Mouse (Mus musculus) limb, embryonic 13.5 days (tissue): ENCODE results near the gene Grsf1. TPM values are rescaled to one million over a fixed set of nuclear protein-coding genes. Genes with fewer than 3 reads are reported as not detected.
A peak's percentile ranks its signal among the peaks of the same experiment; 100 is the strongest.

Experiments
- ATAC-seq: fragments of 200-750 bp; cut with Nextera tagmentation; 2 replicates; pipeline ENCODE4 v1.8.0; 2017; ENCODE audit warnings: low read depth, moderate number of reproducible peaks, moderate TSS enrichment; ENCODE audit not compliant: low FRiP score
- H3K27ac ChIP-seq: fragments of 300-500 bp; sonication (generic); 2 replicates; pipeline ENCODE4 v1.5.1; 2015; ENCODE audit warnings: inconsistent platforms, mild to moderate bottlenecking, moderate library complexity
- H3K27me3 ChIP-seq: fragments of 300-500 bp; sonication (generic); 2 replicates; pipeline ENCODE4 v1.6.1; 2015; ENCODE audit warnings: mild to moderate bottlenecking, inconsistent platforms
- H3K36me3 ChIP-seq: fragments of 300-500 bp; sonication (generic); 2 replicates; pipeline ENCODE4 v1.6.1; 2015; ENCODE audit warnings: inconsistent platforms, mild to moderate bottlenecking, moderate library complexity
- H3K4me1 ChIP-seq: fragments of 300-500 bp; sonication (generic); 2 replicates; pipeline ENCODE4 v1.6.1; 2015; ENCODE audit warnings: inconsistent platforms
- H3K4me2 ChIP-seq: fragments of 300-500 bp; sonication (generic); replicated peaks from 2 replicates; pipeline ENCODE4 v1.6.1; 2015; ENCODE audit warnings: inconsistent platforms, mild to moderate bottlenecking, moderate library complexity
- H3K4me3 ChIP-seq: fragments of 300-500 bp; sonication (generic); 2 replicates; pipeline ENCODE4 v1.5.1; 2015; ENCODE audit warnings: moderate library complexity, mild to moderate bottlenecking, inconsistent platforms
- H3K9ac ChIP-seq: fragments of 300-500 bp; sonication (generic); 2 replicates; pipeline ENCODE4 v1.6.1; 2015; ENCODE audit warnings: mild to moderate bottlenecking, inconsistent platforms
- H3K9me3 ChIP-seq: fragments of 300-500 bp; sonication (generic); 2 replicates; pipeline ENCODE4 v1.6.1; 2016; ENCODE audit warnings: inconsistent platforms
- WGBS: fragments of 180-500 bp; shearing (Covaris S2); methylation state at CpG from one replicate; pipeline ENCODE4 v1.1.7; 2015; 5-methylcytosine and 5-hydroxymethylcytosine counted together
- polyA plus RNA-seq: library from polyadenylated mRNA; unstranded; fragments of >200 nt; fragmentation: Nextera tagmentation; extraction: Ambion mirVana; gene quantifications from 2 replicates; pipeline ENCODE4 v1.2.1, GENCODE M21; 2015

Grsf1 gene
- polyA plus RNA-seq, 1 experiment from 2014 or later = 53.0 TPM

GRCm38 (mm10) chr5:88685306-88685705, 9.3 kb upstream of the Grsf1 start:
- ATAC-seq = no peak
- Histone ChIP-seq H3K4me2 (no peak overlapping the region), H3K27ac (no peak overlapping the region), H3K36me3 (no peaks in the 10 kb centered on the region), H3K9me3 (no peaks in the 10 kb centered on the region), H3K27me3 (peaks cover 7% of the 10 kb centered on the region), H3K4me3 (no peak overlapping the region), H3K9ac (no peak overlapping the region), H3K4me1 (no peaks in the 10 kb centered on the region)
- 15% methylated on average over 6 of the region's 6 CpGs for WGBS

- H3K9me3 ChIP-seq = no peaks in the 10 kb centered on the region
Observed at GRCm38 (mm10) chr5:88684226-88684625, 8.3 kb upstream of the Grsf1 start.

DNA sequence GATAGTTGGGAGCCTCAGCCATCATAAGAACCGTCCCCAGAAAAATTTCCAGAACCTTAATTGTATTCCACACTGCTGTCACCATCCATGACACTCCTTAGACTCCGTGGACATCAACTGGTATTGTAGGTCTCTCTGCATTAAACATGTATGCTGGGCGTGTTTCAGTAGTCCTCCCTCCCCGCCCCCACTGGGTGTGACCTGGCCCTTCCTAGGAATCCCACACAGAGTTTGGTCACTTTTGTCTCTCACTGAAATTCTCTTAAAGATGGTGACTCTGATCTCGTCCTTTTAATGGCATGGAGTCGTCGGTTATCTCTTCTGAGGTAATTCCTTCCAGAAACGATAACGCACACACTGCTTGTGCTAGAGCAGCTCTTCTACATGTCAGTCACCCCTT, 7.7 kb upstream of the Grsf1 start:
- 0 out of 2 replicates have a peak, but pooled peaks cover 5% of the 10 kb centered on the region for H3K4me1 ChIP-seq
- no peaks in the 10 kb centered on the region for H3K36me3 ChIP-seq
- WGBS = 74% methylated on average over 9 of the region's 9 CpGs

More at GRCm38 (mm10) chr5:88684226-88684625, 8.3 kb upstream of the Grsf1 start:
- ATAC-seq = no peak
- H3K4me3 ChIP-seq = no peak overlapping the region
- no peak overlapping the region for H3K9ac ChIP-seq
- H3K4me2 ChIP-seq = no peak overlapping the region
- no peaks in the 10 kb centered on the region for H3K4me1 ChIP-seq
- no peaks in the 10 kb centered on the region for H3K36me3 ChIP-seq
- peaks cover 7% of the 10 kb centered on the region for H3K27me3 ChIP-seq
- no peak overlapping the region for H3K27ac ChIP-seq
- WGBS = 8% methylated on average over 3 of the region's 3 CpGs

DNA sequence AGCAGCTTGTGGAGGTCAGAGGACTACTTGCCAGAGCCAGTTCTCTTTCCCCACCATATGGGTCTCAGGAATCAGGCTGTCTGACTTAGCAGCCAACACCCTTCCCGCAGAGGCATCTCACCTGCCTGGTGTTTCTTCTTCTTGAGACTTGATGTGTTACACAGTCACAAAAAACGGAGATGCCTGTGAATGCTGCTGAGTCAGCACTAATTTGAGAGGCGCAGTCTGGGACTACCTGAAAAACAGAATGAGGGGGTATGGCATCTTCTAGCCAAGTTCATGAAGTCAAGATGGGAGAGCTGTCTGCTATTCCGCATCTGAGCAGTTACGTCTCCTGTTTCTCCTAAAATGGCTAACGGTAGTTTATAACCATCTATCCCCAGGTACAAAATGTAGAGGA, 4.6 kb upstream of the Grsf1 start:
- H3K27ac ChIP-seq = no peak overlapping the region
- 0 out of 2 replicates have a peak, but pooled peaks cover 10% of the 10 kb centered on the region for H3K4me1 ChIP-seq
- H3K4me2 ChIP-seq = no peak overlapping the region
- no peak overlapping the region for H3K4me3 ChIP-seq
- no peaks in the 10 kb centered on the region for H3K9me3 ChIP-seq
- WGBS = 74% methylated on average over 6 of the region's 6 CpGs
- H3K9ac ChIP-seq = no peak overlapping the region
- no peaks in the 10 kb centered on the region for H3K36me3 ChIP-seq
- no peak for ATAC-seq
- H3K27me3 ChIP-seq = peaks cover 3% of the 10 kb centered on the region

More for the DNA sequence above, 7.7 kb upstream of the Grsf1 start:
- no peak overlapping the region for H3K9ac ChIP-seq
- H3K4me2 ChIP-seq = no peak overlapping the region
- H3K27ac ChIP-seq = no peak overlapping the region
- no peak for ATAC-seq
- H3K27me3 ChIP-seq = peaks cover 7% of the 10 kb centered on the region
- no peaks in the 10 kb centered on the region for H3K9me3 ChIP-seq
- no peak overlapping the region for H3K4me3 ChIP-seq

DNA sequence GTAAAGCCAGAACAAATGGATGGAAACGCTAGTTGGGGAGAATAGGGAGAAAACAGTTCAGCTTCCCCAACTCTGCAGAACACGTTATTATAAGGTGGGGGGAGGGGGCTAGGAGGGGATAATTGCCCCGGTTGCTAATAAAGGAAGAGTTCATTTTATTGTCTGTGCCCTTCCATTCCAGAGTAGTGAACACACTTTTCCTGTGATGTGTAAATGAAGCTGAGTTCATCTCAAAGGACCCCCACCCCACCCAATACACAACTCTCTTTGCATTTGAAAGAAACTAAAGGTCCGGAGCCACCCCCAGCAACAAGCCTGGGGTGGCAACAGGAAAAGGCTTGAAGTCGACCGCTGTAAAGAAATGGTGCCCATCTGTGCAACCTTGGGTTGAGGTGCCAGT, 3.4 kb upstream of the Grsf1 start:
- no peak overlapping the region for H3K9ac ChIP-seq
- WGBS = 10% methylated on average over 6 of the region's 6 CpGs
- no peak for ATAC-seq

GRCm38 (mm10) chr5:88678929-88679328, 3.0 kb upstream of the Grsf1 start:
- no peak overlapping the region for H3K27ac ChIP-seq

More for the DNA sequence above, 3.4 kb upstream of the Grsf1 start:
- H3K27me3 ChIP-seq = no peaks in the 10 kb centered on the region
- H3K4me2 ChIP-seq = no peak overlapping the region
- peaks cover 15% of the 10 kb centered on the region for H3K4me1 ChIP-seq
- no peaks in the 10 kb centered on the region for H3K9me3 ChIP-seq
- no peak overlapping the region for H3K27ac ChIP-seq
- no peak overlapping the region for H3K4me3 ChIP-seq
- H3K36me3 ChIP-seq = no peaks in the 10 kb centered on the region

DNA sequence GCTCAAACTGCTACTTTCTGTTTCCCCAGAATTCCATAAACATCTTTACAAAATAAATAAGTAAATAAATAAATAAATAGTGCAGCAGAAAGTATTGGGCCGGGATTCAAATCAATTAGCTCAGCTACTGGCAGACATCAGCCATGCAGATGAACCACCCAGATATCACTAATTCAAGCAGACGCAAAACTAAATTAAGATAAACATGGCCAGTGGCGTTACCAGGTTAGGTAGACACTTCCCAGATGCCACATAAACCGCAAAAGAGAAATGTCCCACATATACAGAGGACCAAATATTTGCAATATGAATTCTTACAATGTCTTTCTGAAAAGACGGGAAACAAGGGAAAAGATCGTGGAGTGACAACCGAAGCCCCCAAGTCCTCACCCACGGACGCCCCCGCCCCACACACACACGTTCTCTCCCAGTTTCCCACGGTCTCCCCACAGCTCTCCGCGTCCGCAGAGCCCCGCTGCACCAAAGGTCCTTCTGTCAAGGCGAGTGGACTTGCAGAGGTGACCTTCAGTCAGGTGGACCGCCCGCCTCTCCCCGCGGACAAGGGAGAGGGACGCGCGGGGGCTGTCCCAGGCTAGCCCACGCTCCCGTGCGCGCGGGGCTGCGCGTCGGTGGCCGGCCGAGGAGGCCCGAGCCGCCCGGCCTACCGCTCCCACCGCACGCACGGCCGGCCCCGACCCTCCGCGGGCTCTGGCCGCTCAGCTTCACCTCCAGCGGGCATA, 1.1 kb downstream of the Grsf1 start:
- Histone ChIP-seq H3K27ac (peak overlapping the region; percentile 95), H3K27me3 (no peaks in the 10 kb centered on the region), H3K4me3 (peak overlapping the region; percentile 93), H3K4me2 (peak overlapping the region; percentile 88), H3K9me3 (no peaks in the 10 kb centered on the region), H3K4me1 (peaks cover 27% of the 10 kb centered on the region), H3K9ac (peak overlapping the region; percentile 98), H3K36me3 (peaks cover 33% of the 10 kb centered on the region)
- ATAC-seq = no peak; the same call in 1 of the 2 replicates
- 0% methylated on average over 46 of the region's 47 CpGs for WGBS

More at GRCm38 (mm10) chr5:88678929-88679328, 3.0 kb upstream of the Grsf1 start:
- H3K9ac ChIP-seq = no peak overlapping the region
- no peaks in the 10 kb centered on the region for H3K36me3 ChIP-seq
- H3K4me1 ChIP-seq = peaks cover 19% of the 10 kb centered on the region
- H3K4me3 ChIP-seq = no peak overlapping the region
- ATAC-seq = no peak
- no peaks in the 10 kb centered on the region for H3K27me3 ChIP-seq
- H3K4me2 ChIP-seq = no peak overlapping the region
- WGBS = 35% methylated on average over 7 of the region's 7 CpGs
- H3K9me3 ChIP-seq = no peaks in the 10 kb centered on the region

- no peak overlapping the region for H3K9ac ChIP-seq
- ATAC-seq = no peak
- WGBS = 91% methylated on average over 5 of the region's 5 CpGs
- H3K4me1 ChIP-seq = no peaks in the 10 kb centered on the region
- H3K4me2 ChIP-seq = no peak overlapping the region
- peaks cover 86% of the 10 kb centered on the region for H3K36me3 ChIP-seq
- no peaks in the 10 kb centered on the region for H3K27me3 ChIP-seq
- no peak overlapping the region for H3K4me3 ChIP-seq
- H3K27ac ChIP-seq = no peak overlapping the region
- H3K9me3 ChIP-seq = no peaks in the 10 kb centered on the region
Observed at GRCm38 (mm10) chr5:88663875-88664274, 12.1 kb downstream of the Grsf1 start.

DNA sequence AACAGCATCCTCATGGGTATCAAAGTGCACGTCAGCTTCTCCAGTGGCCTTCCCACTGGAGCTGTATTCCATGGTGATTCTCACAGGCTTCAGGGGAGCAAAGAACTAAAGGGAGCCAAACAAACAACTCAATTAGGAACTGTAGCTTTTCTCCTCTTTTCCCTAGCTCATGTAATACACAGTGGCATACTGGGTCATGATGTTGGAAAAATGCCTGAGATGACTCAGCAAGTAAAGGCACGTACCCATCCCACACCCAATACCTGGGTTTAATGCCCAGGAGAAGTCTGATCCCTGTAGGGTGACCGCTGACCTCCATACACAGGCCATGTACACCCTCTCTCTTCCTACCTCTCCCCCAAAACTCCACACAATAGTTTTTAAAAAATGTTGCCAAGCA, 12.8 kb downstream of the Grsf1 start:
- Histone ChIP-seq H3K36me3 (peaks cover 86% of the 10 kb centered on the region), H3K27me3 (no peaks in the 10 kb centered on the region), H3K9ac (no peak overlapping the region), H3K4me3 (no peak overlapping the region), H3K4me2 (no peak overlapping the region), H3K27ac (no peak overlapping the region), H3K4me1 (no peaks in the 10 kb centered on the region), H3K9me3 (no peaks in the 10 kb centered on the region)
- 95% methylated on average over 3 of the region's 3 CpGs for WGBS
- no peak for ATAC-seq

- Histone ChIP-seq H3K4me2 (no peak overlapping the region), H3K36me3 (peaks cover 81% of the 10 kb centered on the region), H3K4me3 (no peak overlapping the region), H3K4me1 (no peaks in the 10 kb centered on the region), H3K9me3 (no peaks in the 10 kb centered on the region), H3K27me3 (no peaks in the 10 kb centered on the region), H3K27ac (no peak overlapping the region), H3K9ac (no peak overlapping the region)
- WGBS = 96% methylated on average over 1 of the region's 1 CpGs
- ATAC-seq = no peak
Observed at GRCm38 (mm10) chr5:88657868-88658267, 18.1 kb downstream of the Grsf1 start.

GRCm38 (mm10) chr5:88652589-88652988, 23.4 kb downstream of the Grsf1 start:
- Histone ChIP-seq H3K9ac (no peak overlapping the region), H3K9me3 (no peaks in the 10 kb centered on the region), H3K27me3 (no peaks in the 10 kb centered on the region), H3K4me3 (no peak overlapping the region), H3K4me1 (no peaks in the 10 kb centered on the region), H3K27ac (no peak overlapping the region), H3K36me3 (peaks cover 81% of the 10 kb centered on the region), H3K4me2 (no peak overlapping the region)
- ATAC-seq = no peak
- WGBS = 76% methylated on average over 5 of the region's 5 CpGs

GRCm38 (mm10) chr5:88649250-88650173, 26.5 kb downstream of the Grsf1 start:
- Histone ChIP-seq H3K27me3 (no peaks in the 10 kb centered on the region), H3K4me3 (no peak overlapping the region), H3K4me2 (no peak overlapping the region), H3K9ac (no peak overlapping the region), H3K4me1 (no peaks in the 10 kb centered on the region), H3K9me3 (no peaks in the 10 kb centered on the region), H3K27ac (no peak overlapping the region), H3K36me3 (peaks cover 78% of the 10 kb centered on the region)
- WGBS = 89% methylated on average over 17 of the region's 17 CpGs
- ATAC-seq = no peak
